Mouse (Mus musculus): Measurements from ENCODE around the gene Mt1. TPM values are rescaled to one million over a fixed set of nuclear protein-coding genes. Genes with fewer than 3 reads are reported as not detected.

Gene Mt1
- polyA plus RNA-seq, 1 experiment from 2014 or later: 75.0 TPM

DNA sequence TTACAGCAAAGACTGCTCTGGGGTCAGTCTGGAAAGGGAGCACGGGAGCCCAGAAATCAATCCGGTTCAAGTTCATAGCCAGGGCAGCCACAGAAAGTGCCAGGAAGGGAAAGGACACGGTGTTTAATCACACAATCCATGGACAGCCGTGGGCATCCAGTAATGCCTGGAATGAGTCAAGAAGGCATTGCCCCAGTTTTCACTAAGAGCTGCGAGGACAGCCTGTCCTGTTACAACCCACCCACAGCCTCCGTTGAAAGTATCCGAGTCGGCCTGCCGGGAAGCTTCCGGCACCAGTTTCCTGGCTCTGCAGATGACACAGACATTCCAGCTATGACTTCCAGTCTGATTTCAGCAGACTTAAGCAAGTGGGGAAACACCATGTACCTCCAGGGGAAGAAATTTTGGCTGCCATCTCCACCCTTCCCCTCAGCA lies 7.5 kb upstream of the Mt1 start:
- Histone ChIP-seq H3K27me3 (replicated peaks; ENCODE audit: control insufficient read depth, insufficient read depth, low read length) (peaks cover 19% of the 10 kb centered on the region), H3K9me3 (ENCODE audit: control insufficient read depth, low read length) (no peaks in the 10 kb centered on the region), H3K4me2 (ENCODE audit: low read length) (peak overlapping the region; percentile 93; the same call in 1 of the 2 replicates), H3K27ac (ENCODE audit: low read length) (no peak overlapping the region), H3K36me3 (ENCODE audit: control insufficient read depth, insufficient read depth) (no peaks in the 10 kb centered on the region), H3K4me1 (replicated peaks; ENCODE audit: control insufficient read depth, insufficient read depth, low read length) (peaks cover 19% of the 10 kb centered on the region), H3K9ac (replicated peaks; ENCODE audit: low read depth, low read length) (no peak overlapping the region), H3K4me3 (replicated peaks; ENCODE audit: low read length) (no peak overlapping the region)
- WGBS: 57% methylated on average over 10 of the region's 10 CpGs
- ATAC-seq: no peak

DNA sequence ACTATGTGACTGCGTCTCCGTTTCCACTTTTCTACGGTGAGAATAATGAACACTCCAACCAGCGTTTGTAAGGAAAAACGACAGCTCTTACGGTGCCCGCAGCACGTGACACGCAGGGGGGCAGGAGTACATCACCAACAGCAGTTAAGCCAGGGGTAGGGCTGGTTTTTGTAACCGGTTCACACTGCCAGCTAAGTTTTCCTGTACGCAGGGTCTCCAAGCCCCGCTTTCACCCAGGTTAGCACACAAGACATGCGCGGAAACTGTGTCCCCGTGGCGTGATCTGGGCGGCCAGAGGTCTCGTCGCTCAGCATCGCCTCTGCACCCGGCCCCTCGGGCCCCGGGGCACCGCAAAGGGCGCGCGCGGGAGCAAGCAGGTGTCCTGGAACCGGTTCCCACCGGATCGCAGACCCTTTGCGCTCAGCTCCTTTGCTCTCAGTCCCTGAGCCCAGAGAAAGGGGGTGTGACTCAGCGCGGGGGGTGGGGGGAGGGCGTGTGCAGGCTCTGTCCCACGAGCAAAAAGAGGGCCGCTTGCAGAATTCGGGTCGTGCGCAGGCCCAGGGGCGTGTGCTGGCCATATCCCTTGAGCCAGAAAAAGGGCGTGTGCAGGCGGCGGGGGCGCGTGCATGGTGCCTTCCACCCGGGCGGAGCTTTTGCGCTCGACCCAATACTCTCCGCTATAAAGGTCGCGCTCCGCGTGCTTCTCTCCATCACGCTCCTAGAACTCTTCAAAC lies 6.6 kb upstream of the Mt1 start, which contains the start of gene Mt2:
Gene Mt2, plus strand, starts transcription at position 590 of the 734 bp plus-strand sequence.
- WGBS: under 1% methylated on average over 55 of the region's 56 CpGs
- Histone ChIP-seq H3K9ac (replicated peaks; ENCODE audit: low read depth, low read length) (peak within 1 kb of the TSS; percentile 35), H3K4me3 (replicated peaks; ENCODE audit: low read length) (peak within 1 kb of the TSS; percentile 52), H3K27me3 (replicated peaks; ENCODE audit: control insufficient read depth, insufficient read depth, low read length) (peaks cover 19% of the 10 kb centered on the region), H3K4me1 (replicated peaks; ENCODE audit: control insufficient read depth, insufficient read depth, low read length) (peaks cover 19% of the 10 kb centered on the region), H3K36me3 (ENCODE audit: control insufficient read depth, insufficient read depth) (no peaks in the 10 kb centered on the region), H3K27ac (ENCODE audit: low read length) (no peak within 1 kb of the TSS), H3K9me3 (ENCODE audit: control insufficient read depth, low read length) (no peaks in the 10 kb centered on the region), H3K4me2 (ENCODE audit: low read length) (peak within 1 kb of the TSS; percentile 93)
- peak; percentile 68 for ATAC-seq

DNA sequence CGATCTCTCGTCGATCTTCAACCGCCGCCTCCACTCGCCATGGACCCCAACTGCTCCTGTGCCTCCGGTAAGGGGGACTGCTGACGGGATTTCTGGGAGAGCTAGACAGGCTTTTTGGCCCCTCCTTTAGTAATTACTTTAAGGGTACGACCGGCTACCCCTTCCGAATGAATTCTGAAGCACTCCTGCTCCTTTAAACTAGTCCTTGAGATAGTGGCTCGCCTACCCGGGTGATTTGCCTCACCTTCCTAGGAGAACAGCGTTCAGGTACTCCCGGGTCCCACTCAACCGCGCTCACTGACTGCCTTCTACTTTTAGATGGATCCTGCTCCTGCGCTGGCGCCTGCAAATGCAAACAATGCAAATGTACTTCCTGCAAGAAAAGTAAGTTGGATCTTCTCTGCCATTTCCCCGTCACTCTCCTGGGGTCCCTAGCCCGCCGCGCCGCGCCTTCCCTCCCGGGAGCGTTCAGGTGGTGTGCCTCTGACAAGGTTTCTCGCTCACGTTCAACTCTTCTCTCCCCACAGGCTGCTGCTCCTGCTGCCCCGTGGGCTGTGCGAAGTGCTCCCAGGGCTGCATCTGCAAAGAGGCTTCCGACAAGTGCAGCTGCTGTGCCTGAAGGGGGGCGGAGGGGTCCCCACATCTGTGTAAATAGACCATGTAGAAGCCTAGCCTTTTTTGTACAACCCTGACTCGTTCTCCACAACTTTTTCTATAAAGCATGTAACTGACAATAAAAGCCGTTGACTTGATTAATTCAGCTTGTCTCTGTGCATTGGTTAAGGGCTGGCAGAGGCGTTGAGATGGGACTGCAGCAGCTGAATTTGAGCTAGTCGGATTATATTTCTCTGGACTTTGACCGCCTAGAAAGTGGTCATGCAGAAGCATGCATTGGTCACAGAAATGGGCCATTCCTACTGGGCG lies 5.8 kb upstream of the Mt1 start:
- Histone ChIP-seq H3K4me2 (ENCODE audit: low read length) (peak overlapping the region; percentile 93), H3K4me3 (replicated peaks; ENCODE audit: low read length) (peak overlapping the region; percentile 52), H3K27me3 (replicated peaks; ENCODE audit: control insufficient read depth, insufficient read depth, low read length) (peaks cover 19% of the 10 kb centered on the region), H3K4me1 (replicated peaks; ENCODE audit: control insufficient read depth, insufficient read depth, low read length) (peaks cover 19% of the 10 kb centered on the region), H3K36me3 (ENCODE audit: control insufficient read depth, insufficient read depth) (no peaks in the 10 kb centered on the region), H3K9me3 (ENCODE audit: control insufficient read depth, low read length) (no peaks in the 10 kb centered on the region), H3K27ac (ENCODE audit: low read length) (no peak overlapping the region), H3K9ac (replicated peaks; ENCODE audit: low read depth, low read length) (peak overlapping the region; percentile 35)
- peak; percentile 53 for ATAC-seq
- WGBS: 2% methylated on average over 39 of the region's 39 CpGs

DNA sequence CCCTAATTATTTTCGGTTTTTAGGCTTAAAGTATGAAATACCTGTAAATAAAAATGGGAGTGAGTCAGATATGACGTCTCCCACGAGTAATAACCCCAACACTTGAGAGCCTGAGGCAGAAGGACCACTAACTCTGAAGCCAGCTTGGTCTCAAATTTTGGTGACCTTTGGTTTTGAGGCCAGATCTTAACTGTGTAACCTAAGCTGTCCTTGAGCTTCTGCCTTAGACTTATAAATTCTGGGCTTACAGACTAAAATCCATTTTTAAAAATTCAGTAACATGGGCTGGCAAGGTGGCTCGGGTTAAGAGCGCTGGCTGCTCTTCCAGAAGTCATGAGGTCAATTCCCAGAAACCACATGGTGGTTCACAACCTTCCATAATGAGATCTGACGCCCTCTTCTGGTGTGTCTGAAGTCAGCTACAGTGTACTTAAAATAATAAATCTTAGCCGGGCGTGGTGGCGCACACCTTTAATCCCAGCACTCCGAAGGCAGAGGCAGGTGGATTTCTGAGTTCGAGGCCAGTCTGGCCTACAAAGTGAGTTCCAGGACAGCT lies 5.0 kb upstream of the Mt1 start:
- no peak for ATAC-seq
- H3K36me3 ChIP-seq (ENCODE audit: control insufficient read depth, insufficient read depth): no peaks in the 10 kb centered on the region
- peaks cover 24% of the 10 kb centered on the region for H3K4me1 ChIP-seq (replicated peaks; ENCODE audit: control insufficient read depth, insufficient read depth, low read length)
- H3K4me2 ChIP-seq (ENCODE audit: low read length): no peak overlapping the region
- WGBS: 52% methylated on average over 11 of the region's 11 CpGs
- H3K27ac ChIP-seq (ENCODE audit: low read length): no peak overlapping the region
- no peak overlapping the region for H3K9ac ChIP-seq (replicated peaks; ENCODE audit: low read depth, low read length)
- no peak overlapping the region for H3K4me3 ChIP-seq (replicated peaks; ENCODE audit: low read length)
- H3K27me3 ChIP-seq (replicated peaks; ENCODE audit: control insufficient read depth, insufficient read depth, low read length): peaks cover 19% of the 10 kb centered on the region
- H3K9me3 ChIP-seq (ENCODE audit: control insufficient read depth, low read length): no peaks in the 10 kb centered on the region

DNA sequence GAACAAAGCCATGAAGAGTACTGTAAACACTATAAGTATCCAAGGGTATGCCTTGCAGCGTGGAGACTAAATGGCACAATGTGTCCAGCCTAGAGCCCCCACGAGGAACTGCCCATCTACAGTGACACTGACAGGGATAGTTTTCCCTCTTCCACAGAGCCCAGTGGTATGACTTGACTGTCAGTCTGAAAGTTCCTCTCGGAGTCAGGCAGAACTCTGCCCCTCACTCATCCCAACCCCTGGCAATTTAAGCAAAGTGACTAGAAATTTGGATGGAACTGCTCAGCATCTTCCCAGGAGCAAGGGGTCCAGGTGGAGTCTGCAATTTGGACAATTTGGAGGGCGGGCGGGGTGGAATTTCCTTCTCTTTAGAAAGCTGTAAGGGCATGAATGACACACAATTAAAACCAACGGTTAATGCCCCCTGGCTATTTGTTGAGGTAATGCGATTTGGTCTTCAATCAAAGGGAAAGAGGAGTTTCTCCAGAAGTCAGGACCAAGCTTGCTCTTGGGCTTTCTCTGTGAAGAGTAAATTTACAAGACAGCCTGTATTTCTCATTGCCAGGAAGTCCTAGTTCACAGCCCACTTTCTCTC lies 4.2 kb upstream of the Mt1 start:
- H3K27me3 ChIP-seq (replicated peaks; ENCODE audit: control insufficient read depth, insufficient read depth, low read length): peaks cover 20% of the 10 kb centered on the region
- no peak overlapping the region for H3K9ac ChIP-seq (replicated peaks; ENCODE audit: low read depth, low read length)
- no peaks in the 10 kb centered on the region for H3K36me3 ChIP-seq (ENCODE audit: control insufficient read depth, insufficient read depth)
- no peak overlapping the region for H3K27ac ChIP-seq (ENCODE audit: low read length)
- 21% methylated on average over 7 of the region's 7 CpGs for WGBS
- ATAC-seq: no peak
- peaks cover 32% of the 10 kb centered on the region for H3K4me1 ChIP-seq (replicated peaks; ENCODE audit: control insufficient read depth, insufficient read depth, low read length)
- H3K4me3 ChIP-seq (replicated peaks; ENCODE audit: low read length): no peak overlapping the region
- H3K4me2 ChIP-seq (ENCODE audit: low read length): no peak overlapping the region
- H3K9me3 ChIP-seq (ENCODE audit: control insufficient read depth, low read length): no peaks in the 10 kb centered on the region

DNA sequence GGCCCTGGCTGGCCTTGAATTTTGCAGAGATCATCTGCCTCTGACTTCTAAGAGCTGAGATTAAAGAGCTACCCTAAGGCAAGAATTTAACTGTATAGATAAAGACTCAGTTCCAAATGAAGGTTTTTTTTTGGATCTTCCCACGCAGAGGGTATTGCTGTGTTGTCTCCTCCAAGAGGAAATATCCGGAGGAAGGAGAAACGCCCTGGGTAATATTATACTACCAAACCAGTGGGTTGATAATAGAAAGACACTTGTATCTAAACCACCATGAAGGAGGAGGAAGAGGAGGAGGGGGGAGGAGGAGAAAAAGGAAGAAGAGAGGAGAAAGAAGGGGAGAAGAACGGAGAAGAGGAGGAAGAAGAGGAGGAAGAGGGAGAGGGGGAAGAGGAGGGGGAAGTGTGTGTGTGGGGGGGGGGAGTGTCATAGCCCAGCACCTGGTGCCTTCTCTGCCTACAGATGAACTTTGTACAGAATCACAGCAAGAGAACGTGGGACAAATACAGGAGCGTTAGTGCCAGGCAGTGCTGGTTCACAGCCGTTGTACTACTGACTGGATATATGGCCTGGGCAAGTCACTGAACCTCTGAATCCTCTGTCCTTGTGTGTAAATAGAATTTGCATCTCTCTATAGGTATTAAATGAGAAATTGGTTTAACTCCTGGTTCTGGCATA lies 1.0 kb upstream of the Mt1 start:
- 66% methylated on average over 7 of the region's 7 CpGs for WGBS
- Histone ChIP-seq H3K9me3 (ENCODE audit: control insufficient read depth, low read length) (no peaks in the 10 kb centered on the region), H3K27me3 (replicated peaks; ENCODE audit: control insufficient read depth, insufficient read depth, low read length) (peaks cover 23% of the 10 kb centered on the region), H3K4me2 (ENCODE audit: low read length) (no peak overlapping the region), H3K9ac (replicated peaks; ENCODE audit: low read depth, low read length) (no peak overlapping the region), H3K36me3 (ENCODE audit: control insufficient read depth, insufficient read depth) (no peaks in the 10 kb centered on the region), H3K4me3 (replicated peaks; ENCODE audit: low read length) (no peak overlapping the region), H3K4me1 (replicated peaks; ENCODE audit: control insufficient read depth, insufficient read depth, low read length) (peaks cover 23% of the 10 kb centered on the region), H3K27ac (ENCODE audit: low read length) (no peak overlapping the region)
- ATAC-seq: no peak

DNA sequence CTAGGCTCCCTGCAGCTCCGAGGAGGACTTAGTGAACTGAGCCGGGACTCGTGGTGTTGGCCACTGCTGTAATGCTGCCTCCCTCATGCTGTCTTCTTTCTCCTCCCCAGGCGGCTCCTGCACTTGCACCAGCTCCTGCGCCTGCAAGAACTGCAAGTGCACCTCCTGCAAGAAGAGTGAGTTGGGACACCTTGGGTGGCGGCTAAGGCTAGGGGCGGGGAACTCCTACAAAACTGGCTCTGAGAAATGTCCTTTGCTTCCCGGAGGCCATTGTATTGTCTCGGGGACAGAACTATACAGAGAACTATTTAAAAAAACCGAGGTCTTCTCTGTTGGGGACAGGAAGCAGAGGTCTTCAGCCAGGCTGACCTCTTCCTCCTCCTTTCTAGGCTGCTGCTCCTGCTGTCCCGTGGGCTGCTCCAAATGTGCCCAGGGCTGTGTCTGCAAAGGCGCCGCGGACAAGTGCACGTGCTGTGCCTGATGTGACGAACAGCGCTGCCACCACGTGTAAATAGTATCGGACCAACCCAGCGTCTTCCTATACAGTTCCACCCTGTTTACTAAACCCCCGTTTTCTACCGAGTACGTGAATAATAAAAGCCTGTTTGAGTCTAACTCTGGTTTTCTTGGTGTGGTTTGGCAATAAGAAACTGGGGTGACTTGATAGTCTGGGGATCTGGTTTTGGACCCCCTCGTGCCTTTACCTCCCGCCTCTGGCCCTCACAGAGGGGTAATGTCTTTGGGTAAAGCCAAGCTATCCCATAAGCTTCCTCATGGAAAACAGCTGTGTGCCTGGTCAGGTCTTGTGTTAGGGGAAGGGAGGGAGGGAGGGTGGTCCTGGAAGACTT lies 1.1 kb downstream of the Mt1 start:
- no peak for ATAC-seq
- Histone ChIP-seq H3K27ac (ENCODE audit: low read length) (no peak overlapping the region), H3K27me3 (replicated peaks; ENCODE audit: control insufficient read depth, insufficient read depth, low read length) (peaks cover 31% of the 10 kb centered on the region), H3K4me2 (ENCODE audit: low read length) (peak overlapping the region; percentile 94), H3K9me3 (ENCODE audit: control insufficient read depth, low read length) (no peaks in the 10 kb centered on the region), H3K4me1 (replicated peaks; ENCODE audit: control insufficient read depth, insufficient read depth, low read length) (peaks cover 23% of the 10 kb centered on the region), H3K4me3 (replicated peaks; ENCODE audit: low read length) (peak overlapping the region; percentile 55), H3K9ac (replicated peaks; ENCODE audit: low read depth, low read length) (peak overlapping the region; percentile 57), H3K36me3 (ENCODE audit: control insufficient read depth, insufficient read depth) (no peaks in the 10 kb centered on the region)
- 4% methylated on average over 25 of the region's 25 CpGs for WGBS

DNA sequence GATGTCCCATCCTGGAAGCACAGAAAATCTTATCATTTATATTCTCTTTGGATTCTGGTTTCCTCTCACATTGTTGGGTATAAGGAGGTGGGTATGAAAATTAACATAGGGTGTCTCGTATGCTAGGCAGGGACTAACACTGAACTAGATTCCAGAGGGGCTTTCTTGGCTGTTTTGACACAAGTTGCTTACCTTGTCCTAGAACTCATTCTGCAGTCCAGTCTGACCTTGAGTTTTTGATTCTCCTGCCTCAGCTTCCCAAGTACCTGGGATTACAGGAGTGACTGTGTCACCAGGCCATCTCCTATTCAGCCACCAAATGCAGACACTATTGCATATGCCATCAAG lies 1.7 kb downstream of the Mt1 start:
- Histone ChIP-seq H3K27me3 (replicated peaks; ENCODE audit: control insufficient read depth, insufficient read depth, low read length) (peaks cover 32% of the 10 kb centered on the region), H3K4me2 (ENCODE audit: low read length) (no peak overlapping the region), H3K4me3 (replicated peaks; ENCODE audit: low read length) (no peak overlapping the region), H3K9me3 (ENCODE audit: control insufficient read depth, low read length) (no peaks in the 10 kb centered on the region), H3K36me3 (ENCODE audit: control insufficient read depth, insufficient read depth) (no peaks in the 10 kb centered on the region), H3K9ac (replicated peaks; ENCODE audit: low read depth, low read length) (no peak overlapping the region), H3K4me1 (replicated peaks; ENCODE audit: control insufficient read depth, insufficient read depth, low read length) (peaks cover 23% of the 10 kb centered on the region), H3K27ac (ENCODE audit: low read length) (no peak overlapping the region)
- 83% methylated on average over 1 of the region's 1 CpGs for WGBS
- ATAC-seq: no peak
